Mouse (Mus musculus) lung, embryonic 15.5 days (tissue): ENCODE data around the gene Nedd9. TPM values are rescaled to one million over a fixed set of nuclear protein-coding genes. Genes with fewer than 3 reads are reported as not detected.

Experiments used
- ATAC-seq: fragments of 200-750 bp; cut with Nextera tagmentation; 2 replicates; pipeline ENCODE4 v1.8.0; 2017; ENCODE audit warnings: moderate number of reproducible peaks, borderline replicate concordance; ENCODE audit not compliant: low FRiP score, low TSS enrichment; ENCODE audit errors: extremely low read depth
- H3K27ac ChIP-seq: fragments of 300-500 bp; sonication (generic); 2 replicates; pipeline ENCODE4 v1.5.1; 2015; ENCODE audit warnings: moderate library complexity, mild to moderate bottlenecking, inconsistent platforms
- H3K27me3 ChIP-seq: fragments of 300-500 bp; sonication (generic); 2 replicates; pipeline ENCODE4 v1.6.1; 2015; ENCODE audit warnings: inconsistent platforms
- H3K36me3 ChIP-seq: fragments of 300-500 bp; sonication (generic); 2 replicates; pipeline ENCODE4 v1.6.1; 2015; ENCODE audit warnings: inconsistent platforms
- H3K4me1 ChIP-seq: fragments of 300-500 bp; sonication (generic); 2 replicates; pipeline ENCODE4 v1.6.1; 2015; ENCODE audit warnings: inconsistent platforms
- H3K4me2 ChIP-seq: fragments of 300-500 bp; sonication (generic); 2 replicates; pipeline ENCODE4 v1.6.1; 2015; ENCODE audit warnings: inconsistent platforms, mild to moderate bottlenecking, moderate library complexity
- H3K4me3 ChIP-seq: fragments of 300-500 bp; sonication (generic); 2 replicates; pipeline ENCODE4 v1.5.1; 2015; ENCODE audit warnings: mild to moderate bottlenecking, inconsistent platforms
- H3K9ac ChIP-seq: fragments of 300-500 bp; sonication (generic); 2 replicates; pipeline ENCODE4 v1.6.1; 2015; ENCODE audit warnings: inconsistent platforms
- H3K9me3 ChIP-seq: fragments of 300-500 bp; sonication (generic); 2 replicates; pipeline ENCODE4 v1.6.1; 2016; ENCODE audit warnings: inconsistent platforms
- WGBS: fragments of 180-500 bp; shearing (Covaris S2); methylation state at CpG from one replicate; pipeline ENCODE4 v1.1.7; 2015; 5-methylcytosine and 5-hydroxymethylcytosine counted together
- polyA plus RNA-seq: library from polyadenylated mRNA; unstranded; fragments of >200 nt; fragmentation: Nextera tagmentation; extraction: Ambion mirVana; gene quantifications from 2 replicates; pipeline ENCODE4 v1.2.1, GENCODE M21; 2015

Gene Nedd9
- polyA plus RNA-seq, 1 experiment from 2014 or later, result 76.3 TPM

GRCm38 (mm10) chr13:41359330-41360215, 127.6 kb downstream of the Nedd9 start:
- peak overlapping the region; percentile 36 for H3K9ac ChIP-seq
- peaks cover 43% of the 10 kb centered on the region for H3K4me1 ChIP-seq
- peak overlapping the region; percentile 64 for H3K4me2 ChIP-seq
- no peaks in the 10 kb centered on the region for H3K36me3 ChIP-seq
- no peaks in the 10 kb centered on the region for H3K9me3 ChIP-seq
- H3K27ac ChIP-seq, result peak overlapping the region; percentile 98
- 7% methylated on average over 16 of the region's 16 CpGs for WGBS
- H3K27me3 ChIP-seq, result no peaks in the 10 kb centered on the region
- ATAC-seq, result no peak
- H3K4me3 ChIP-seq, result peak overlapping the region; percentile 77

- Histone ChIP-seq H3K36me3 (no peaks in the 10 kb centered on the region), H3K4me2 (peak overlapping the region; percentile 64), H3K9ac (peak overlapping the region; percentile 68), H3K27ac (peak overlapping the region; percentile 98), H3K9me3 (no peaks in the 10 kb centered on the region), H3K27me3 (no peaks in the 10 kb centered on the region), H3K4me1 (peaks cover 52% of the 10 kb centered on the region), H3K4me3 (peak overlapping the region; percentile 77)
- ATAC-seq, result peak; percentile 98
- WGBS, result under 1% methylated on average over 42 of the region's 42 CpGs
Measured at GRCm38 (mm10) chr13:41358480-41359180, 128.5 kb downstream of the Nedd9 start.

GRCm38 (mm10) chr13:41358009-41358408, 129.2 kb downstream of the Nedd9 start:
- WGBS, result 3% methylated on average over 10 of the region's 10 CpGs
- Histone ChIP-seq H3K27me3 (no peaks in the 10 kb centered on the region), H3K4me3 (peak overlapping the region; percentile 77), H3K36me3 (no peaks in the 10 kb centered on the region), H3K9ac (peak overlapping the region; percentile 68), H3K9me3 (no peaks in the 10 kb centered on the region), H3K4me1 (peaks cover 58% of the 10 kb centered on the region), H3K27ac (peak overlapping the region; percentile 98), H3K4me2 (peak overlapping the region; percentile 64)
- ATAC-seq, result peak; percentile 7; the same call in 1 of the 2 replicates

- peak overlapping the region; percentile 64 for H3K4me2 ChIP-seq
- peak overlapping the region; percentile 98 for H3K27ac ChIP-seq
Measured at GRCm38 (mm10) chr13:41357586-41357985, 129.6 kb downstream of the Nedd9 start.

GRCm38 (mm10) chr13:41357161-41357560, 130.0 kb downstream of the Nedd9 start:
- Histone ChIP-seq H3K4me3 (peak overlapping the region; percentile 77), H3K27me3 (no peaks in the 10 kb centered on the region), H3K36me3 (no peaks in the 10 kb centered on the region), H3K9ac (peak overlapping the region; percentile 68), H3K9me3 (no peaks in the 10 kb centered on the region), H3K27ac (peak overlapping the region; percentile 98), H3K4me1 (peaks cover 63% of the 10 kb centered on the region), H3K4me2 (peak overlapping the region; percentile 64)
- 46% methylated on average over 4 of the region's 4 CpGs for WGBS
- ATAC-seq, result no peak

More at GRCm38 (mm10) chr13:41357586-41357985, 129.6 kb downstream of the Nedd9 start:
- no peak for ATAC-seq
- Histone ChIP-seq H3K27me3 (no peaks in the 10 kb centered on the region), H3K9ac (peak overlapping the region; percentile 68), H3K36me3 (no peaks in the 10 kb centered on the region), H3K9me3 (no peaks in the 10 kb centered on the region), H3K4me3 (peak overlapping the region; percentile 77), H3K4me1 (peaks cover 63% of the 10 kb centered on the region)
- 17% methylated on average over 3 of the region's 3 CpGs for WGBS

GRCm38 (mm10) chr13:41355552-41355951, 131.6 kb downstream of the Nedd9 start:
- 18% methylated on average over 2 of the region's 2 CpGs for whole genome bisulfite sequencing
- H3K9ac ChIP-seq, result no peak overlapping the region
- H3K9me3 ChIP-seq, result no peaks in the 10 kb centered on the region
- H3K27me3 ChIP-seq, result no peaks in the 10 kb centered on the region
- peaks cover 67% of the 10 kb centered on the region for H3K4me1 ChIP-seq
- ATAC-seq, result no peak
- H3K4me3 ChIP-seq, result peak overlapping the region; percentile 77
- peak overlapping the region; percentile 58 for H3K27ac ChIP-seq
- no peaks in the 10 kb centered on the region for H3K36me3 ChIP-seq
- H3K4me2 ChIP-seq, result peak overlapping the region; percentile 64

- no peak for ATAC-seq
- Histone ChIP-seq H3K36me3 (no peaks in the 10 kb centered on the region), H3K4me1 (peaks cover 67% of the 10 kb centered on the region), H3K27me3 (no peaks in the 10 kb centered on the region), H3K9me3 (no peaks in the 10 kb centered on the region), H3K4me2 (peak overlapping the region; percentile 64), H3K27ac (peak overlapping the region; percentile 58), H3K4me3 (peak overlapping the region; percentile 20), H3K9ac (peak overlapping the region; percentile 29)
- 55% methylated on average over 6 of the region's 6 CpGs for WGBS
Measured at GRCm38 (mm10) chr13:41354591-41354990, 132.6 kb downstream of the Nedd9 start.

- no peak for ATAC-seq
- Histone ChIP-seq H3K9me3 (no peaks in the 10 kb centered on the region), H3K27ac (0 out of 2 replicates have a peak overlapping the region, but pooled peaks have one; percentile 58), H3K27me3 (no peaks in the 10 kb centered on the region), H3K4me1 (peaks cover 73% of the 10 kb centered on the region), H3K4me2 (peak overlapping the region; percentile 64), H3K36me3 (no peaks in the 10 kb centered on the region), H3K4me3 (no peak overlapping the region), H3K9ac (no peak overlapping the region)
- WGBS, result 38% methylated on average over 3 of the region's 3 CpGs
Measured at GRCm38 (mm10) chr13:41353676-41354075, 133.5 kb downstream of the Nedd9 start.

- no peaks in the 10 kb centered on the region for H3K27me3 ChIP-seq
- H3K27ac ChIP-seq, result peak overlapping the region; percentile 60
- H3K4me3 ChIP-seq, result no peak overlapping the region
- H3K4me2 ChIP-seq, result peak overlapping the region; percentile 28; the same call in 1 of the 2 replicates
- H3K36me3 ChIP-seq, result no peaks in the 10 kb centered on the region
- no peaks in the 10 kb centered on the region for H3K9me3 ChIP-seq
- no peak overlapping the region for H3K9ac ChIP-seq
- H3K4me1 ChIP-seq, result peaks cover 83% of the 10 kb centered on the region
- WGBS, result 15% methylated on average over 5 of the region's 5 CpGs
- ATAC-seq, result peak; percentile 70; the same call in 1 of the 2 replicates
Measured at GRCm38 (mm10) chr13:41352352-41352751, 134.8 kb downstream of the Nedd9 start.

- Histone ChIP-seq H3K4me2 (no peak overlapping the region), H3K27ac (no peak overlapping the region), H3K36me3 (no peaks in the 10 kb centered on the region), H3K4me3 (no peak overlapping the region), H3K9ac (no peak overlapping the region), H3K27me3 (no peaks in the 10 kb centered on the region), H3K4me1 (peaks cover 86% of the 10 kb centered on the region), H3K9me3 (no peaks in the 10 kb centered on the region)
- WGBS, result 58% methylated on average over 3 of the region's 3 CpGs
- no peak for ATAC-seq
Measured at GRCm38 (mm10) chr13:41350589-41350988, 136.6 kb downstream of the Nedd9 start.

GRCm38 (mm10) chr13:41349770-41350169, 137.4 kb downstream of the Nedd9 start:
- Histone ChIP-seq H3K4me1 (peaks cover 90% of the 10 kb centered on the region), H3K4me2 (no peak overlapping the region), H3K27ac (no peak overlapping the region), H3K9ac (no peak overlapping the region), H3K36me3 (no peaks in the 10 kb centered on the region), H3K27me3 (no peaks in the 10 kb centered on the region), H3K4me3 (no peak overlapping the region), H3K9me3 (no peaks in the 10 kb centered on the region)
- ATAC-seq, result no peak
- 46% methylated on average over 4 of the region's 4 CpGs for WGBS
